ENCODE assay signal across 21 mouse cellular contexts in the genomic region with DNA sequence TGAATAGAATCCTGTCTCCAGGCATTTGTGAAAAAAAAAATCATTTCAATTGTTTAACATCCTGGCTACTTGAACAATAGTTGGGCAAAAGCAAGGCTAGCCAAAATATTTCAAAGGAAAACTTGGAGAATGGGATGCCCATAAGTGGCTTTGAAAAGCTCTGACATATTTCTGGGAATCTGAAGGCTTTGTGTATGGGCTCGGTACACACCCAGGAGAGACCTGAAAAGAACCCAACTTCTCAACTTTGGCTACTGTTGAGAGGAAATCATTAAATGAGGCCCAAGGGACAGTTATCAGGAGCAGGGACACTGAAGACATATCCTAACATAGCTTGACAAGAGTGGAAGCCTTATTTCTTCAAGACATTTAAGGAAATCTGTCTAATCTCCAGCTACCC.
DNase-seq lines count a peak whose midpoint lies in the region; TF ChIP-seq lines count a peak whose summit lies in the region.
"Had no signal": no experiment of that assay in that cellular context is flagged by ENCODE, and none has a peak within 500 bp of the region (broad histone marks: within the 10 kb centered on the region; RNA-seq: fewer than 3 reads in every experiment).

No protein-coding gene starts in this region.

- H3K4me1 ChIP-seq in heart, adult 2 months (ENCODE audit: control insufficient read depth, insufficient read depth, low read length) = peaks cover 2% of the 10 kb centered on the region
- no peaks in the 10 kb centered on the region for H3K4me1 ChIP-seq in heart, embryonic 10.5 days
- H3K4me1 ChIP-seq: embryonic facial prominence, embryonic 13.5 days; embryonic facial prominence, embryonic 15.5 days; forebrain, embryonic 10.5 days; forebrain, embryonic 12.5 days had no signal

- peak overlapping the region; percentile 65 for H3K27ac ChIP-seq in heart, adult 2 months
- H3K27ac ChIP-seq in heart, embryonic 10.5 days = no peak overlapping the region
- H3K27ac ChIP-seq: embryonic facial prominence, embryonic 13.5 days; embryonic facial prominence, embryonic 15.5 days; forebrain, embryonic 10.5 days; forebrain, embryonic 12.5 days had no signal

- intact Hi-C loops in heart, postnatal 25 days (cut with DNase I) = loop anchor here (5.0 to 10.0 kb wide), 2 partner anchors 175 to 207 kb away; no protein-coding TSS in a partner anchor
- intact Hi-C loops in heart, adult 2 months (cut with DNase I) = loop anchor here (5.0 kb wide), 3 partner anchors 90 to 205 kb away; no protein-coding TSS in a partner anchor
- intact Hi-C loops in heart, postnatal 10 days (cut with DNase I) = no loop called here

- no peak overlapping the region for H3K4me3 ChIP-seq in heart, adult 2 months
- H3K4me3 ChIP-seq in heart, embryonic 10.5 days = no peak overlapping the region
- H3K4me3 ChIP-seq: embryonic facial prominence, embryonic 13.5 days; embryonic facial prominence, embryonic 15.5 days; erythroblast, embryonic 14.5 days; forebrain, embryonic 10.5 days; forebrain, embryonic 12.5 days had no signal

- H3K27me3 ChIP-seq in heart, adult 2 months (ENCODE audit: control insufficient read depth, insufficient read depth, low read length) = no peaks in the 10 kb centered on the region
- H3K27me3 ChIP-seq in heart, embryonic 10.5 days (ENCODE audit: insufficient read depth, poor library complexity, severe bottlenecking) = no peaks in the 10 kb centered on the region
- H3K27me3 ChIP-seq: embryonic facial prominence, embryonic 13.5 days; embryonic facial prominence, embryonic 15.5 days; forebrain, embryonic 12.5 days had no signal

- TF ChIP-seq POLR2A in heart, adult 2 months (IDR thresholded peaks at IDR 0.05; ENCODE audit: insufficient read depth, low read depth, low read length) = no peak

- TF ChIP-seq EP300 in heart, adult 2 months (IDR thresholded peaks at IDR 0.05; ENCODE audit: insufficient read depth, low read depth, low read length) = no peak

- TF ChIP-seq CTCF in heart, adult 2 months (IDR thresholded peaks at IDR 0.05) = no peak

- H3K9me3 ChIP-seq in heart, embryonic 10.5 days = no peaks in the 10 kb centered on the region
- H3K9me3 ChIP-seq: embryonic facial prominence, embryonic 13.5 days; embryonic facial prominence, embryonic 15.5 days; forebrain, embryonic 10.5 days; forebrain, embryonic 12.5 days had no signal

- no peaks in the 10 kb centered on the region for H3K79me2 ChIP-seq in heart, adult 2 months (replicated peaks; ENCODE audit: control insufficient read depth, insufficient read depth, low read length)

- peaks cover 3% of the 10 kb centered on the region; the same call in 1 of the 2 replicates for H3K36me3 ChIP-seq in heart, adult 2 months (ENCODE audit: control insufficient read depth, insufficient read depth, low read length)
- no peaks in the 10 kb centered on the region for H3K36me3 ChIP-seq in heart, embryonic 10.5 days
- H3K36me3 ChIP-seq: embryonic facial prominence, embryonic 13.5 days; embryonic facial prominence, embryonic 15.5 days; forebrain, embryonic 10.5 days; forebrain, embryonic 12.5 days had no signal

- DNase-seq in heart, adult 11 months = peak; percentile 95
- no peak for DNase-seq in heart, postnatal 25 days (ENCODE audit: low spot score)
- no peak for DNase-seq in heart, adult 2 months
- DNase-seq in heart, postnatal 10 days = no peak
- peak; percentile 45 to 82 for DNase-seq in heart, adult 9 months (ENCODE audit: low spot score in 2 of 2)
- no peak for DNase-seq in heart, embryonic 10.5 days (ENCODE audit: low spot score)
- DNase-seq: adrenal gland, adult 2 months; adrenal gland, postnatal 10 days; adrenal gland, postnatal 25 days; cerebellum, adult 11 months; cerebellum, adult 18-20 months; cerebellum, adult 8-10 months; cerebellum, adult 9-11 months; cerebellum, postnatal 14 days; cerebellum, postnatal 36 days; embryo, embryonic 11 days had no signal

- H3K9ac ChIP-seq in heart, adult 2 months (ENCODE audit: low read depth, low read length) = no peak overlapping the region
- H3K9ac ChIP-seq: embryonic facial prominence, embryonic 13.5 days; embryonic facial prominence, embryonic 15.5 days; forebrain, embryonic 12.5 days had no signal

- WGBS in heart, adult 2 months = 33% methylated on average over 1 of the region's 1 CpGs
- 83% methylated on average over 1 of the region's 1 CpGs for WGBS in heart, embryonic 10.5 days

Comparison
In these comparisons a context has a peak if more than half of its experiments do, and no peak if none do; other contexts are left out.
1. DNase-seq: peak in heart, adult 11 months (single experiment) and heart, adult 9 months (2 of 2); none in heart, postnatal 25 days (single experiment), heart, adult 2 months (0 of 2), heart, postnatal 10 days (0 of 2) and heart, embryonic 10.5 days (single experiment).